Mouse (Mus musculus): ENCODE results near the gene Gdi1. TPM values are rescaled to one million over a fixed set of nuclear protein-coding genes. Genes with fewer than 3 reads are reported as not detected.

The Gdi1 gene
- 81.7 TPM for polyA plus RNA-seq (2014; fragmentation: Illumina TruSeq; extraction: RNeasy Lipid Tissue Mini Kit (QIAGEN cat#74804); ENCODE audit: low replicate concordance)

GRCm38 (mm10) chrX:74304867-74305700 is at the start of gene Gdi1:
TSS of gene Gdi1 (plus strand) at chrX:74304998.

GRCm38 (mm10) chrX:74270062-74270901 is 34.5 kb upstream of the Gdi1 start, which contains the start of gene Rpl10:
TSS of gene Rpl10 (plus strand) at chrX:74270812.

GRCm38 (mm10) chrX:74281732-74282394 is 22.9 kb upstream of the Gdi1 start, which contains the start of the genes Taz and Dnase1l1:
TSS of gene Taz (plus strand) at chrX:74281912.
TSS of gene Dnase1l1 (minus strand) at chrX:74282337.

DNA sequence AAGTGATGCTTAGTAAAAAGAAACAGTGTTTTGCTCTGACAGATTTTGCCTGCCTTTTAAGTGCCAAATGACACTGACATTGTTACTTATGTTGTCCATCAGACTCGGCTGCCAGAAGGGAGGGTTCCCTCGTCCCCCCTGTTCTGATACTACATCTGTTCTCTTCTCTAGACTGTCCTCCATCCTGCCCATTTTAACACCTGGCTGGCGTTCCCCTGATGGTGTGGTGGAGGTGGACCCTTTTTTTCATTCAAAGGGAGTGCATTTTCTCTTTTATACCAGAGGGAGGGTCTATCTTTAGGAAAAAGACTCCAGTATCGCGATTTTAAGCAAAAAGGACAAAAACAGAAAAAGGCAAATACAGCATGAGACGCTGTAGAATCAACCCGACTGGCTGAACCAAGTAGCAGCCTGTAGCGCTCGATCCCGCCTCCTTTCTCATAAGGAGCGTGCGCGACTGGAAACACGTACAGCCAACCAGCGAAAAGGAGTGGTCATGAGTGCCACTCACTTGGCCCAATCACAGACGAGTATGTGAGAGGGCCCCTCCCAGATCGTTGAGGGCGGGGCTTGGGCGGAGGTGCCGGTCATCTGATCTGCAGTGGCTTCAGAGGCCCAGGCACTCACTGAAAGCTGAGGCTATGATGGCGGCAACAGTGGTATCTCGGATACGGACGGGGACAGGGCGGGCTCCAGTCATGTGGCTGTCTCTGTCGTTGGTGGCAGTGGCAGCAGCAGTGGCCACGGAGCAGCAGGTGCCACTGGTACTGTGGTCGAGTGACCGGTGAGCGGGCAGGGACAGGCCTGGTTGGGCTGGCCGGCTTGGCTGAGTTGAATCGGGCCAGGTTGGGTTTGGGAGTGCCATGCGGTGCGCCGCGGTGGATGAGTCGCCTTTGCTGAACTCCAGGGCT is 8.0 kb upstream of the Gdi1 start, which contains the start of gene Atp6ap1:
Gene Atp6ap1 (plus strand): TSS at position 560 of the 911 bp plus-strand sequence.

GRCm38 (mm10) chrX:74312540-74313464 is 8.0 kb downstream of the Gdi1 start, which contains the start of gene Fam50a:
TSS of gene Fam50a (plus strand) at chrX:74313033.

GRCm38 (mm10) chrX:74328725-74329161 is 23.9 kb downstream of the Gdi1 start, which contains the start of gene Plxna3:
TSS of gene Plxna3 (plus strand) at chrX:74329066.

DNA sequence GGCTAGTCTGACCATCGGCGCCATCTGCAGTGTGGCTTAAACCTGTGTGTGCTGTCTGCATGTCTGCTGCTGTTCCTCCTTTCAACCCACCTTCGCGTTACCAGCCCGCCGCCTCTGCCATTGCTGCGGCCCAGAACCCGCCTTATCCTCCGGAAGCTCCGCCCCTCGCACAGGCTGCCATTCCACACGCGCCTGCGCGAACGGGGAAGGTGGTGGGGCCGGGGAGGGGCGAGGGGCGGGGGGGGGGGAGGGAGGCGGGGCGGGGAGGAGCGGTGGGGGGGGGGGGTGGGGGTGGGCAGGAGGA is 48.6 kb downstream of the Gdi1 start, which contains the start of gene Lage3:
Gene Lage3 (minus strand): TSS at position 152 of the 304 bp plus-strand sequence.

Other genes starting within 250 kb of the Gdi1 start
- gene Opn1mw, start 177.5 kb upstream of the Gdi1 start, polyA plus RNA-seq (2014; fragmentation: Illumina TruSeq; extraction: RNeasy Lipid Tissue Mini Kit (QIAGEN cat#74804); ENCODE audit: low replicate concordance) = not detected
- 10.2 TPM for gene Mecp2, start 169.6 kb upstream of the Gdi1 start, polyA plus RNA-seq (2014; fragmentation: Illumina TruSeq; extraction: RNeasy Lipid Tissue Mini Kit (QIAGEN cat#74804); ENCODE audit: low replicate concordance)
- not detected for gene Tex28, start 137.2 kb upstream of the Gdi1 start, polyA plus RNA-seq (2014; fragmentation: Illumina TruSeq; extraction: RNeasy Lipid Tissue Mini Kit (QIAGEN cat#74804); ENCODE audit: low replicate concordance)
- gene Tktl1, start 127.7 kb upstream of the Gdi1 start, polyA plus RNA-seq (2014; fragmentation: Illumina TruSeq; extraction: RNeasy Lipid Tissue Mini Kit (QIAGEN cat#74804); ENCODE audit: low replicate concordance) = not detected
- gene Flna, start 55.2 kb upstream of the Gdi1 start, polyA plus RNA-seq (2014; fragmentation: Illumina TruSeq; extraction: RNeasy Lipid Tissue Mini Kit (QIAGEN cat#74804); ENCODE audit: low replicate concordance) = 16.9 TPM
- 23.2 TPM for gene Emd, start 50.3 kb upstream of the Gdi1 start, polyA plus RNA-seq (2014; fragmentation: Illumina TruSeq; extraction: RNeasy Lipid Tissue Mini Kit (QIAGEN cat#74804); ENCODE audit: low replicate concordance)
- gene Rpl10, start 34.2 kb upstream of the Gdi1 start, polyA plus RNA-seq (2014; fragmentation: Illumina TruSeq; extraction: RNeasy Lipid Tissue Mini Kit (QIAGEN cat#74804); ENCODE audit: low replicate concordance) = 610 TPM
- 48.9 TPM for gene Taz, start 23.1 kb upstream of the Gdi1 start, polyA plus RNA-seq (2014; fragmentation: Illumina TruSeq; extraction: RNeasy Lipid Tissue Mini Kit (QIAGEN cat#74804); ENCODE audit: low replicate concordance)
- gene Dnase1l1, start 22.7 kb upstream of the Gdi1 start, polyA plus RNA-seq (2014; fragmentation: Illumina TruSeq; extraction: RNeasy Lipid Tissue Mini Kit (QIAGEN cat#74804); ENCODE audit: low replicate concordance) = 52.9 TPM
- 90.9 TPM for gene Atp6ap1, start 7.9 kb upstream of the Gdi1 start, polyA plus RNA-seq (2014; fragmentation: Illumina TruSeq; extraction: RNeasy Lipid Tissue Mini Kit (QIAGEN cat#74804); ENCODE audit: low replicate concordance)
- gene Fam50a, start 8.0 kb downstream of the Gdi1 start, polyA plus RNA-seq (2014; fragmentation: Illumina TruSeq; extraction: RNeasy Lipid Tissue Mini Kit (QIAGEN cat#74804); ENCODE audit: low replicate concordance) = 4.8 TPM
- gene Plxna3, start 24.1 kb downstream of the Gdi1 start, polyA plus RNA-seq (2014; fragmentation: Illumina TruSeq; extraction: RNeasy Lipid Tissue Mini Kit (QIAGEN cat#74804); ENCODE audit: low replicate concordance) = 0.63 TPM
- 7.2 TPM for gene Lage3, start 48.6 kb downstream of the Gdi1 start, polyA plus RNA-seq (2014; fragmentation: Illumina TruSeq; extraction: RNeasy Lipid Tissue Mini Kit (QIAGEN cat#74804); ENCODE audit: low replicate concordance)
- gene Ubl4a, start 68.2 kb downstream of the Gdi1 start, polyA plus RNA-seq (2014; fragmentation: Illumina TruSeq; extraction: RNeasy Lipid Tissue Mini Kit (QIAGEN cat#74804); ENCODE audit: low replicate concordance) = 27.4 TPM
- gene Slc10a3, start 68.4 kb downstream of the Gdi1 start, polyA plus RNA-seq (2014; fragmentation: Illumina TruSeq; extraction: RNeasy Lipid Tissue Mini Kit (QIAGEN cat#74804); ENCODE audit: low replicate concordance) = 6.6 TPM
- 3.7 TPM for gene Fam3a, start 88.3 kb downstream of the Gdi1 start, polyA plus RNA-seq (2014; fragmentation: Illumina TruSeq; extraction: RNeasy Lipid Tissue Mini Kit (QIAGEN cat#74804); ENCODE audit: low replicate concordance)
- 32.8 TPM for gene Ikbkg, start 88.3 kb downstream of the Gdi1 start, polyA plus RNA-seq (2014; fragmentation: Illumina TruSeq; extraction: RNeasy Lipid Tissue Mini Kit (QIAGEN cat#74804); ENCODE audit: low replicate concordance)
- 8.9 TPM for gene G6pdx, start 124.2 kb downstream of the Gdi1 start, polyA plus RNA-seq (2014; fragmentation: Illumina TruSeq; extraction: RNeasy Lipid Tissue Mini Kit (QIAGEN cat#74804); ENCODE audit: low replicate concordance)
- not detected for gene Gm6880, start 176.4 kb downstream of the Gdi1 start, polyA plus RNA-seq (2014; fragmentation: Illumina TruSeq; extraction: RNeasy Lipid Tissue Mini Kit (QIAGEN cat#74804); ENCODE audit: low replicate concordance)

Data from small intestine, adult 10 weeks (tissue).